Mouse (Mus musculus): ENCODE measurements around the gene Ulk3. TPM values are rescaled to one million over a fixed set of nuclear protein-coding genes. Genes with fewer than 3 reads are reported as not detected.

Gene Ulk3
- polyA plus RNA-seq (2014; fragmentation: Nextera tagmentation; extraction: Ambion mirVana) = 8.0 and 10.6 TPM in 2 replicates

GRCm38 (mm10) chr9:57589224-57590126 lies at the start of gene Ulk3:
TSS of gene Ulk3 (plus strand) at chr9:57589452.
- 1% methylated on average over 58 of the region's 58 CpGs for WGBS

GRCm38 (mm10) chr9:57539550-57539949 lies 49.7 kb upstream of the Ulk3 start:
- Histone ChIP-seq H3K4me3 (ENCODE audit: low read depth, low read length) (no peak overlapping the region), H3K9ac (no peak overlapping the region), H3K4me1 (ENCODE audit: insufficient read depth) (no peaks in the 10 kb centered on the region; the same call in 1 of the 2 replicates), H3K27me3 (ENCODE audit: insufficient read depth, low read length) (no peaks in the 10 kb centered on the region), H3K9me3 (ENCODE audit: low read depth, low read length) (no peaks in the 10 kb centered on the region), H3K27ac (ENCODE audit: low read depth) (no peak overlapping the region), H3K4me2 (no peak overlapping the region), H3K36me3 (ENCODE audit: insufficient read depth) (peaks cover 55% of the 10 kb centered on the region)
- DNase-seq (no peak), ATAC-seq (ENCODE audit: insufficient read depth) (no peak)
- 86% methylated on average over 2 of the region's 2 CpGs for WGBS
- no peak for TF ChIP-seq CTCF (IDR thresholded peaks at IDR 0.05; ENCODE audit: low read depth)

More at GRCm38 (mm10) chr9:57589224-57590126, at the start of gene Ulk3:
- H3K9me3 ChIP-seq (ENCODE audit: low read depth, low read length) = no peaks in the 10 kb centered on the region
- peak within 1 kb of the TSS; percentile 72 for H3K9ac ChIP-seq
- peak within 1 kb of the TSS; percentile 83 for H3K27ac ChIP-seq (ENCODE audit: low read depth)
- ATAC-seq (ENCODE audit: insufficient read depth) = peak; percentile 85
- DNase-seq = peak; percentile 86
- peaks cover 47% of the 10 kb centered on the region for H3K36me3 ChIP-seq (ENCODE audit: insufficient read depth)
- peak; percentile 43 for TF ChIP-seq CTCF (IDR thresholded peaks at IDR 0.05; ENCODE audit: low read depth)
- peak within 1 kb of the TSS; percentile 78 for H3K4me3 ChIP-seq (ENCODE audit: low read depth, low read length)
- H3K4me1 ChIP-seq (ENCODE audit: insufficient read depth) = no peaks in the 10 kb centered on the region
- H3K27me3 ChIP-seq (ENCODE audit: insufficient read depth, low read length) = no peaks in the 10 kb centered on the region
- H3K4me2 ChIP-seq = peak within 1 kb of the TSS; percentile 94

- peaks cover 70% of the 10 kb centered on the region for H3K36me3 ChIP-seq (ENCODE audit: insufficient read depth)
- TF ChIP-seq CTCF (IDR thresholded peaks at IDR 0.05; ENCODE audit: low read depth) = peak; percentile 74
- no peak overlapping the region for H3K27ac ChIP-seq (ENCODE audit: low read depth)
- no peak overlapping the region for H3K4me2 ChIP-seq
- no peak for ATAC-seq (ENCODE audit: insufficient read depth)
- H3K4me3 ChIP-seq (ENCODE audit: low read depth, low read length) = no peak overlapping the region
- H3K27me3 ChIP-seq (ENCODE audit: insufficient read depth, low read length) = no peaks in the 10 kb centered on the region
- no peaks in the 10 kb centered on the region; the same call in 1 of the 2 replicates for H3K4me1 ChIP-seq (ENCODE audit: insufficient read depth)
- H3K9me3 ChIP-seq (ENCODE audit: low read depth, low read length) = no peaks in the 10 kb centered on the region
- DNase-seq = peak; percentile 86
- no peak overlapping the region for H3K9ac ChIP-seq
- WGBS = 0% methylated on average over 1 of the region's 1 CpGs
These were observed 47.9 kb upstream of the Ulk3 start for GRCm38 (mm10) chr9:57541312-57541711.

GRCm38 (mm10) chr9:57543951-57544350 lies 45.3 kb upstream of the Ulk3 start:
- no peak for ATAC-seq (ENCODE audit: insufficient read depth)
- Histone ChIP-seq H3K4me1 (ENCODE audit: insufficient read depth) (no peaks in the 10 kb centered on the region), H3K27me3 (ENCODE audit: insufficient read depth, low read length) (no peaks in the 10 kb centered on the region), H3K4me3 (ENCODE audit: low read depth, low read length) (no peak overlapping the region), H3K9me3 (ENCODE audit: low read depth, low read length) (no peaks in the 10 kb centered on the region), H3K36me3 (ENCODE audit: insufficient read depth) (peaks cover 96% of the 10 kb centered on the region), H3K27ac (ENCODE audit: low read depth) (no peak overlapping the region), H3K9ac (no peak overlapping the region), H3K4me2 (no peak overlapping the region)
- WGBS = 85% methylated on average over 3 of the region's 3 CpGs
- DNase-seq = no peak
- no peak for TF ChIP-seq CTCF (IDR thresholded peaks at IDR 0.05; ENCODE audit: low read depth)

- no peak for ATAC-seq (ENCODE audit: insufficient read depth)
- H3K4me3 ChIP-seq (ENCODE audit: low read depth, low read length) = no peak overlapping the region
- no peak overlapping the region for H3K9ac ChIP-seq
- TF ChIP-seq CTCF (IDR thresholded peaks at IDR 0.05; ENCODE audit: low read depth) = no peak
- peaks cover 6% of the 10 kb centered on the region; the same call in 1 of the 2 replicates for H3K4me1 ChIP-seq (ENCODE audit: insufficient read depth)
- H3K27me3 ChIP-seq (ENCODE audit: insufficient read depth, low read length) = no peaks in the 10 kb centered on the region
- H3K9me3 ChIP-seq (ENCODE audit: low read depth, low read length) = no peaks in the 10 kb centered on the region
- peaks cover 84% of the 10 kb centered on the region for H3K36me3 ChIP-seq (ENCODE audit: insufficient read depth)
- no peak overlapping the region for H3K4me2 ChIP-seq
- 71% methylated on average over 5 of the region's 5 CpGs for WGBS
- H3K27ac ChIP-seq (ENCODE audit: low read depth) = no peak overlapping the region
- DNase-seq = no peak
These were observed 42.0 kb upstream of the Ulk3 start for GRCm38 (mm10) chr9:57547287-57547686.

GRCm38 (mm10) chr9:57547869-57548268 lies 41.4 kb upstream of the Ulk3 start:
- Histone ChIP-seq H3K27me3 (ENCODE audit: insufficient read depth, low read length) (no peaks in the 10 kb centered on the region), H3K9ac (no peak overlapping the region), H3K4me1 (ENCODE audit: insufficient read depth) (peaks cover 6% of the 10 kb centered on the region; the same call in 1 of the 2 replicates), H3K27ac (ENCODE audit: low read depth) (no peak overlapping the region), H3K36me3 (ENCODE audit: insufficient read depth) (peaks cover 78% of the 10 kb centered on the region), H3K4me2 (no peak overlapping the region), H3K4me3 (ENCODE audit: low read depth, low read length) (no peak overlapping the region), H3K9me3 (ENCODE audit: low read depth, low read length) (no peaks in the 10 kb centered on the region)
- no peak for TF ChIP-seq CTCF (IDR thresholded peaks at IDR 0.05; ENCODE audit: low read depth)
- no peak for ATAC-seq (ENCODE audit: insufficient read depth)
- DNase-seq = no peak
- WGBS = 85% methylated on average over 11 of the region's 11 CpGs

GRCm38 (mm10) chr9:57549186-57549585 lies 40.1 kb upstream of the Ulk3 start:
- DNase-seq = no peak
- H3K4me2 ChIP-seq = no peak overlapping the region
- H3K27ac ChIP-seq (ENCODE audit: low read depth) = no peak overlapping the region
- H3K9ac ChIP-seq = no peak overlapping the region
- H3K4me1 ChIP-seq (ENCODE audit: insufficient read depth) = peaks cover 6% of the 10 kb centered on the region; the same call in 1 of the 2 replicates
- no peaks in the 10 kb centered on the region for H3K27me3 ChIP-seq (ENCODE audit: insufficient read depth, low read length)
- no peak for ATAC-seq (ENCODE audit: insufficient read depth)
- H3K36me3 ChIP-seq (ENCODE audit: insufficient read depth) = peaks cover 65% of the 10 kb centered on the region
- H3K9me3 ChIP-seq (ENCODE audit: low read depth, low read length) = no peaks in the 10 kb centered on the region
- no peak overlapping the region for H3K4me3 ChIP-seq (ENCODE audit: low read depth, low read length)
- no peak for TF ChIP-seq CTCF (IDR thresholded peaks at IDR 0.05; ENCODE audit: low read depth)
- 92% methylated on average over 4 of the region's 4 CpGs for WGBS
